Mouse (Mus musculus) E14TG2a.4 (cell line): ENCODE data around the gene Ptprn2.

ENCODE experiments used
- H3K27me3 ChIP-seq: 2 replicates; pipeline ENCODE4 v1.6.1; 2014; ENCODE audit warnings: low read length, control low read depth; ENCODE audit not compliant: insufficient read depth
- H3K36me3 ChIP-seq: 2 replicates; pipeline ENCODE4 v1.6.1; 2014; ENCODE audit warnings: low read length, control low read depth; ENCODE audit not compliant: insufficient read depth
- H3K4me1 ChIP-seq: replicated peaks from 2 replicates; pipeline ENCODE4 v1.6.1; 2014; ENCODE audit warnings: low read depth, low read length, control low read depth
- H3K4me3 ChIP-seq: replicated peaks from 2 replicates; pipeline ENCODE4 v1.5.1; 2014; ENCODE audit warnings: mild to moderate bottlenecking, low read length
- H3K9me3 ChIP-seq: 2 replicates; pipeline ENCODE4 v1.6.1; 2014; ENCODE audit warnings: low read length, control low read depth
- CTCF ChIP-seq: conservative IDR thresholded peaks from 2 replicates; pipeline ENCODE4 v1.5.1; 2014; ENCODE audit warnings: low read length
- NANOG ChIP-seq: IDR thresholded peaks from 2 replicates; pipeline ENCODE4 v1.6.1; 2014; ENCODE audit warnings: borderline replicate concordance, low read length, mixed read lengths
- POU5F1 ChIP-seq: IDR thresholded peaks from 2 replicates; pipeline ENCODE4 v1.6.1; 2014; ENCODE audit warnings: low read length, borderline replicate concordance

The Ptprn2 gene

GRCm38 (mm10) chr12:116772081-116772566, 286.6 kb downstream of the Ptprn2 start:
- Histone ChIP-seq H3K4me3 (no peak overlapping the region), H3K4me1 (no peaks in the 10 kb centered on the region), H3K27me3 (no peaks in the 10 kb centered on the region), H3K36me3 (no peaks in the 10 kb centered on the region), H3K9me3 (no peaks in the 10 kb centered on the region)
- no peak for TF ChIP-seq NANOG
- no peak for TF ChIP-seq POU5F1
- TF ChIP-seq CTCF = no peak

DNA sequence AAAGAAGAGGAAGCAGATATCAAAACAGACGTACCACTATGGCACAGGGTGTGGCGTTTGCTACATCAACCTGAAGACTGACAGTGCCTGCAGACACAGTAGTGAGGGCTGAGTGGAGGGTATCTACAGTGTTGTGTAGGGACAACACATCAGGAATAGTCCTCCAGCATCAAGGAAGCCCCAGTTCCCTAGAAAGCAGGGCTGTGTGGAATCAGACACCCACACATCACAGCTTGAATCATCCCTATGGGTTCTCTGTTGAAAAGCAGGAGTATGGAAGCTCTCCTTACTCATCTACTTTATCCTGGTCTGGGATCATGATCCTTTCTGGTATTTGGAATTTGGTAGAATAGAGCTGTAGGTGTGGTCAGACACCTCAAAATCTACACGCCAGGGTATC, 287.8 kb downstream of the Ptprn2 start:
- TF ChIP-seq CTCF (no peak), NANOG (no peak), POU5F1 (no peak)
- no peaks in the 10 kb centered on the region for H3K9me3 ChIP-seq

GRCm38 (mm10) chr12:116776447-116776846, 290.9 kb downstream of the Ptprn2 start:
- H3K9me3 ChIP-seq = peaks cover 7% of the 10 kb centered on the region
- TF ChIP-seq CTCF (no peak), NANOG (no peak), POU5F1 (no peak)
- no peaks in the 10 kb centered on the region for H3K4me1 ChIP-seq

More for the DNA sequence above, 287.8 kb downstream of the Ptprn2 start:
- H3K4me1 ChIP-seq = no peaks in the 10 kb centered on the region
- H3K4me3 ChIP-seq = no peak overlapping the region
- no peaks in the 10 kb centered on the region for H3K36me3 ChIP-seq
- no peaks in the 10 kb centered on the region for H3K27me3 ChIP-seq

GRCm38 (mm10) chr12:116778095-116779090, 292.9 kb downstream of the Ptprn2 start:
- Histone ChIP-seq H3K36me3 (no peaks in the 10 kb centered on the region), H3K4me1 (no peaks in the 10 kb centered on the region), H3K27me3 (no peaks in the 10 kb centered on the region), H3K4me3 (no peak overlapping the region), H3K9me3 (peaks cover 10% of the 10 kb centered on the region)
- TF ChIP-seq POU5F1 = no peak
- TF ChIP-seq NANOG = no peak
- TF ChIP-seq CTCF = no peak

More at GRCm38 (mm10) chr12:116776447-116776846, 290.9 kb downstream of the Ptprn2 start:
- no peaks in the 10 kb centered on the region for H3K36me3 ChIP-seq
- H3K27me3 ChIP-seq = no peaks in the 10 kb centered on the region
- no peak overlapping the region for H3K4me3 ChIP-seq

GRCm38 (mm10) chr12:116780419-116780818, 294.9 kb downstream of the Ptprn2 start:
- no peak for TF ChIP-seq NANOG
- no peak for TF ChIP-seq POU5F1
- no peak for TF ChIP-seq CTCF
- no peak overlapping the region for H3K4me3 ChIP-seq
- no peaks in the 10 kb centered on the region for H3K4me1 ChIP-seq
- no peaks in the 10 kb centered on the region for H3K27me3 ChIP-seq
- peaks cover 10% of the 10 kb centered on the region for H3K9me3 ChIP-seq
- no peaks in the 10 kb centered on the region for H3K36me3 ChIP-seq

- Histone ChIP-seq H3K4me1 (no peaks in the 10 kb centered on the region), H3K9me3 (peaks cover 10% of the 10 kb centered on the region), H3K36me3 (no peaks in the 10 kb centered on the region), H3K4me3 (no peak overlapping the region), H3K27me3 (no peaks in the 10 kb centered on the region)
- TF ChIP-seq POU5F1 = no peak
- TF ChIP-seq CTCF = no peak
- TF ChIP-seq NANOG = no peak
Observed at GRCm38 (mm10) chr12:116785731-116786130, 300.2 kb downstream of the Ptprn2 start.

DNA sequence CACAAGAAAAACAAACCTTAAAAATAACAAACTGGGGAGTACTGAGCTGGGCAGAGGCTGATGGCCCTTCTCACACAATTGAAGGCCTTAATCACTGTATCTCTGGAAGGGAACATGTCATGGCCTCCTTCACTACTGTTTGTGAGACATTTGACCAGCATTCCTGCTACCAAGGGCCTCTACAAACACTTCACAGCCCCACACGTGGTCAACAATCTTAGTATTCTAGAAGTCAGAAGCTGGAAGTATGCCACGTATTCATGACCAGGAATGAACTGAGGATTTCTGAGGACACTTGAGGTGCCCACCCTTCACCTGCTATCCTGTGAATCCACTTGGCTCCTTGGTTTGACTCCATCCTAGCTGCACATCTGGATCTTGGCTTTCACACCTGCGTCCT, 302.8 kb downstream of the Ptprn2 start:
- Histone ChIP-seq H3K4me1 (no peaks in the 10 kb centered on the region), H3K9me3 (no peaks in the 10 kb centered on the region)
- TF ChIP-seq NANOG (no peak), POU5F1 (no peak), CTCF (no peak)

GRCm38 (mm10) chr12:116803331-116803730, 317.8 kb downstream of the Ptprn2 start:
- TF ChIP-seq POU5F1 = no peak
- TF ChIP-seq CTCF = no peak
- no peak for TF ChIP-seq NANOG
- Histone ChIP-seq H3K27me3 (no peaks in the 10 kb centered on the region), H3K9me3 (peaks cover 20% of the 10 kb centered on the region), H3K36me3 (no peaks in the 10 kb centered on the region), H3K4me1 (no peaks in the 10 kb centered on the region), H3K4me3 (no peak overlapping the region)

More for the DNA sequence above, 302.8 kb downstream of the Ptprn2 start:
- no peaks in the 10 kb centered on the region for H3K27me3 ChIP-seq
- H3K4me3 ChIP-seq = no peak overlapping the region
- no peaks in the 10 kb centered on the region for H3K36me3 ChIP-seq
